Comparison of ENCODE assay signal across 8 mouse cellular contexts in the genomic region with DNA sequence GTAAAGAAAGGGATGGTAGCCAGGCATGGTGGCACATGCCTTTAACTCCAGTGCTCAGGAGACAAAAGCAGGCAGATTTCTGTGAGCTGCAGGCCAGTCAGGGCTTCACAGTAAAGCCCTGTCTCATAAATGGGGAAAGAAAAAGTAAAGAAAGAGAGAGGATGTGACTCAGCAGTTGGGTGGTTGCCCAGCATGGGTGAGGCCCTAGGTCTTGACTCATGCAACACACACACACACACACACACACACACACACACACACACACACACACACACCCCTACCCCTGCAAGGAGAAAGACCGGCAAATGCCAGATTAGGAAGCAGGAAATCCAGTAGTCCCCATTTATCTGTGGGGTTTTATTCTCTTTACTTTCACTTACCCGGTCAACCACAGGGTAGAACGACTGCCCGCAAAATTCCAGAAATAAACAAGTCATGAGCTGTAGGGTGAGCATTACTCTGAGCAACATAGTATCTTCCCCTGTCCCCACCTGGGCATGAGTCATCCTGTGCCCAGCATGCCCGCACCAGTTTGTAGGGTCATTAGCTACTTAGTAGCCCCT.
DNase-seq lines count a peak whose midpoint lies in the region; ATAC-seq lines count a peak whose summit lies in the region.

No protein-coding gene starts in this region.

- H3K4me3 ChIP-seq in heart, embryonic 10.5 days = no peak overlapping the region
- H3K4me3 ChIP-seq in kidney, embryonic 16.5 days (ENCODE audit: low read length) = no peak overlapping the region

- no peaks in the 10 kb centered on the region for H3K9me3 ChIP-seq in heart, embryonic 10.5 days
- no peaks in the 10 kb centered on the region; the same call in 1 of the 2 replicates for H3K9me3 ChIP-seq in kidney, embryonic 16.5 days (ENCODE audit: low read length)

- H3K36me3 ChIP-seq in heart, embryonic 10.5 days = no peaks in the 10 kb centered on the region
- H3K36me3 ChIP-seq in kidney, embryonic 16.5 days (ENCODE audit: insufficient read depth, low read length) = no peaks in the 10 kb centered on the region

- ATAC-seq in kidney, embryonic 16.5 days (ENCODE audit: low FRiP score, low TSS enrichment) = peak; percentile 35; the same call in 1 of the 2 replicates
- ATAC-seq in megakaryocyte, adult 5-6 weeks (ENCODE audit: poor library complexity, severe bottlenecking) = peak; percentile 88

- H3K27ac ChIP-seq in heart, embryonic 10.5 days = no peak overlapping the region
- H3K27ac ChIP-seq in kidney, embryonic 16.5 days (ENCODE audit: low read length) = peak overlapping the region; percentile 46; the same call in 1 of the 2 replicates

- peak; percentile 99 for DNase-seq in heart, adult 11 months
- no peak for DNase-seq in heart, embryonic 10.5 days (ENCODE audit: low spot score)
- DNase-seq in adrenal gland, adult 8-10 months = peak; percentile 90
- peak; percentile 86 for DNase-seq in heart, adult 8-10 months (ENCODE audit: low spot score)
- peak; percentile 92 to 93 for DNase-seq in urinary bladder, postnatal 36 days (ENCODE audit: low spot score in 2 of 2)
- DNase-seq in embryo, embryonic 10 days (ENCODE audit: low spot score) = no peak

- WGBS in heart, embryonic 10.5 days = 77% methylated on average over 5 of the region's 5 CpGs
- WGBS in kidney, embryonic 16.5 days = 60% methylated on average over 5 of the region's 5 CpGs

- H3K4me2 ChIP-seq in kidney, embryonic 16.5 days (replicated peaks; ENCODE audit: low read depth, low read length) = no peak overlapping the region

- H3K4me1 ChIP-seq in heart, embryonic 10.5 days = no peaks in the 10 kb centered on the region
- H3K4me1 ChIP-seq in kidney, embryonic 16.5 days (ENCODE audit: insufficient read depth, low read length) = no peaks in the 10 kb centered on the region

- no peaks in the 10 kb centered on the region for H3K27me3 ChIP-seq in heart, embryonic 10.5 days (ENCODE audit: insufficient read depth, poor library complexity, severe bottlenecking)
- H3K27me3 ChIP-seq in kidney, embryonic 16.5 days (ENCODE audit: insufficient read depth, low read length) = no peaks in the 10 kb centered on the region

- no peak overlapping the region for H3K9ac ChIP-seq in kidney, embryonic 16.5 days (replicated peaks; ENCODE audit: low read length)

Comparison
In these comparisons a context has a peak if more than half of its experiments do, and no peak if none do; other contexts are left out.
1. DNase-seq: peak in heart, adult 11 months (single experiment), adrenal gland, adult 8-10 months (single experiment), heart, adult 8-10 months (single experiment) and urinary bladder, postnatal 36 days (2 of 2); none in heart, embryonic 10.5 days (single experiment) and embryo, embryonic 10 days (single experiment).